Mouse (Mus musculus) bone marrow, adult 2 months (tissue): ENCODE results near the gene Cytl1.

ENCODE experiments used
- CTCF ChIP-seq: fragments of 200-500 bp; IDR thresholded peaks from 2 replicates; pipeline ENCODE4 v1.5.1; 2011; ENCODE audit warnings: low read length, control low read depth; ENCODE audit not compliant: control insufficient read depth, insufficient read depth
- POLR2A ChIP-seq: fragments of 200-500 bp; IDR thresholded peaks from 2 replicates; pipeline ENCODE4 v1.6.1; 2011; ENCODE audit warnings: low read depth, mild to moderate bottlenecking, control low read depth, low read length, borderline replicate concordance; ENCODE audit not compliant: control insufficient read depth

DNA sequence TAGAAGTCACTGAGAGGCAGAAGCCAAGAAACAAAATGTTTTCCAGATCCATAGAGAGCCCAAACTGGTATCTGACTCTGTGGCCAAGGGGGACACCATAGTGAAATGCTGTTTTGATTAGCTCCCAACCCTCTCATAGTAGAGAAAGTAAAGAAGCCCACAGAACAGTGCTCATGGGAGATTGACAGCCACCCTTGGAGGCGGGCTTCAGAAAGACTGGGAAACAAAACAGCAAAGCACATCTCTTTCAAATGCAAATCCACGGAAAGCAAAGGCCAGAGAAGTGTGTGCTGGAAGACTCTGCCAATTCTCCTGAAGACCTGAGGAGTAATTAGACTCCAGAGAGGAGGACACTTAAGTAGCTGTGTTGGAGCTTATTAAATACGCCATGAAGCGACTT is 39.5 kb upstream of the Cytl1 start:
- TF ChIP-seq CTCF (no peak), POLR2A (no peak)
